Mouse (Mus musculus): Measurements from ENCODE around the gene Pde1c. TPM values are rescaled to one million over a fixed set of nuclear protein-coding genes. Genes with fewer than 3 reads are reported as not detected.

Gene Pde1c
- total RNA-seq, 1 experiment from 2014 or later: 0.18 TPM

DNA sequence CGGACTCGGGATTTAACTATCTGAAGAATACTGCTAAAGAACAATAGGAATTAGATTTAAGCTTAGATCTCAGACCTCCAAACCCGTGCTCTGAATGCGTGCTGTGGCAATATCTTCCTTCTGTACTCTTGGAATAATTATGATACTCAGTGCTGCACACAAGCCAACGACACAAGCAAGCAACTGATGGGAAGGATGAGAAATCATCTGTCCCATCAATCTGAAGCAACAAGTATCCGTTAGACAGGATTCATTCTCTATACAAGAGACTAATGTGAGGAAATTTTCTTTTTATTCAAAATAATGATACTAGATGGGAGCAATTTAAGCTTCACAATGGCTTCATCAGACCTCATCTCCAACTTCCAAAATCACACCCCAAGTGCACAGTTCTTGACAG lies 237.5 kb downstream of the Pde1c start:
- no peak for DNase-seq

GRCm38 (mm10) chr6:56328103-56328502 lies 240.8 kb downstream of the Pde1c start:
- no peak for DNase-seq

DNA sequence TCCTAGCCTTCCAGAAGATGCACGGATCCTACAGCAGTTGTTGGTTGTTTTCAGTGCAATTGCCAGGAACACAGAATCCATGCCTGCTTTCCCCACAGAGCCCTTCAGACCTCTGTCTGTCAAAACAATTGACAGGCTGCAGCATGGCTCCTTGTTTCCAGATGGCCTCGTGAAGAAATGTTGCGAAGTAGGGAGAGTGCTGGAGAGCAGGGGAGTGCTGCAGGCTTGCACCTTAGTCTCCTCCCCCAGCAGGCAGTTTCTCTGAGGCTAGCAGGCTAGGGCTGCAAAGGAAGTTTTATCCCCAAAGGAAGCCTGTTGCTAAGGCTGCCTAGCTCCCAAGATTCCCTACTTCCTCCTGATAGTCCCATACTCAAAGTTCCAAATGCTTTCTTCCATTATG lies 246.1 kb downstream of the Pde1c start:
- no peak for DNase-seq

DNA sequence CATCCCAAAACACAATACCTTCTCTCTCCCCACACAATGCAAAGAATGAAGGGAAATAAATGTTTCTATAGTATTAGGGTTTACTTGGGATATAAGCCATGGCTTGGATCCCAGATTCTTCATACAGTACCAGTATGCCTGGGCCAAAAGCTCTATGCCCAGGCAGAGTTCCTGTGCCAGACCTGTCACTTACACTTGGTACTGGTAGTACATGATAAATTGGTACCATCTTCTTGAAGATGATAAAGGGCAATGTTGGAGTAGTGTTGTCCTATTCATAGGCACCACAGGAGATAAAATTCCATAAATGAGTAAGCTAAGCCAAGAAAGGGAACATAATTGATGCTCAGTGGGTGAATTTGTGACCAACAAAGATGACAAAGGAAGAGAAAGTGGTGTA lies 258.6 kb downstream of the Pde1c start:
- no peak for DNase-seq

DNA sequence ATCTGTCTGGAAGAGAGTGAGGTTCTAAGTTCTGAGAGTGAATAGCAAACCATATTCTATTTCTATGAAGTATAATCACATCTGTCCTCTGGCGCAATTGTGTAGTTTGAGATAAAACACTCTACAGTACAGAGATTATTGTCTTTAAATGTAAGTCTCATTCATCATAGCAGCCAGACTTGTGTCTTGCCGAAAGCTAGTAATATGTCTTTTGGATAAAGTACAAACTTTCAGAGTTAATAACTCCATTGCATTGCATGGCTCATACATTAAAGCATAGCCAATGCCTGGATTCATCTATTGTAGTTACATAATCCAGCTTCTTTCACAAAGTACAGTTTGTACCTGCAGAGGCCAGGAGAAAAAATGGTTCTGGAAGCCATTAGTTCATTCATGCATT lies 262.8 kb downstream of the Pde1c start:
- DNase-seq: no peak

DNA sequence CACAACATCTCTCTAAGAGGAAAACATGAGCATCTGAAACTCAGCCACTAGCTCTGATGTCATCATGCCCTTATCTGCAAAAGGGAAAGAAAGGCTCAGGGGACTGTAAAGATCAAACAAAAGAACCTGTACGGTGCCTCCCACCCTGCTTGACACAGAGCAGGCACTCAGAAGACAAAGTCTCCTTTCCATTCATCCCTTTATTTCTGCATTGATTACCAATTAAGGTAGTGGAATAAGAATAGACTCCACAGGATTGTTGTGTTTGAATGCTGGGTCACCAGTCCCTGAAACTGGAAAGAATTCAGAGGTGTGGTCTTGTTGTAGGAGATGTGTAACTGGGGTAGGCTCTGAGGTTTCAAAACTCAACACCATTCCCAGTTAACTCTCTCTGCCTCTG lies 276.7 kb downstream of the Pde1c start:
- DNase-seq: no peak

DNA sequence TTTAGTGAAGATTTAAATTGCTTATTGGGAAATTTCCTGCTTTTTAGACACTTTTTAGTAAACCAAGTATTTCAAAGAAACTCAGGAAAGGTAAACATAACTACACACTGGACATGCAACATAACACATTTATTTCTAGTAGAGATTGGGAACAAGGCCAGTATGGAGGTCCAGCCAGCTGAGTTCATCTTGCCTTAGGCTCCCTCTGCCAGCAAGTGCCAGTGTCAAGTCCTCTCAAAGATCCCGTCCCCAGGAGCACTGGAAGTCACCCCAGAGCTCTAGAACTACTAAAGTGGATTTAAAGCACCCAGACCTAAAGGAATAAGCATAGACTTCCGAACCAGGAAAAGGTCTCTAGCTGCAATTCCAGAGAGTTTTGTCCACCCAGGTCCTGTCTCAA lies 279.6 kb downstream of the Pde1c start:
- no peak for DNase-seq

- DNase-seq: no peak
These were observed 284.1 kb downstream of the Pde1c start for GRCm38 (mm10) chr6:56284821-56285220.

- DNase-seq: no peak
These were observed 293.4 kb downstream of the Pde1c start for GRCm38 (mm10) chr6:56275461-56275860.

GRCm38 (mm10) chr6:56271741-56272140 lies 297.2 kb downstream of the Pde1c start:
- no peak for DNase-seq

DNA sequence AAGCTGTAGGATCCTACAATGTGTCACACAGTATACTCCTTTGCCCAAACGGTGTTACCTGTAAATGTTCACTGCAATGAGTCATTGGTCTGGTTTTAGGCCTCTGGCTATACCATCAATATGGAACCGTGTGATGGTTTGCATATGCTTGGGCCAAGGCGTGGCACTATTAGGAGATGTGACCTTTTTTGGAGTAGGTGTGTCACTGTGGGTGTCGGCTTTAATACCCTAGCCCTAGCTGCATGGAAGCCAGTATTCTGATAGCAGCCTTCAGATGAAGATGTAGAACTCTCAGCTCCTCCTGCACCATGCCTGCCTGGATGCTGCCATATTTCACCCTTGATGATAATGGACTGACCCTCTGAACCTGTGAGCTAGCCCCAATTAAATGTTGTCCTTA lies 304.4 kb downstream of the Pde1c start:
- no peak for DNase-seq

DNA sequence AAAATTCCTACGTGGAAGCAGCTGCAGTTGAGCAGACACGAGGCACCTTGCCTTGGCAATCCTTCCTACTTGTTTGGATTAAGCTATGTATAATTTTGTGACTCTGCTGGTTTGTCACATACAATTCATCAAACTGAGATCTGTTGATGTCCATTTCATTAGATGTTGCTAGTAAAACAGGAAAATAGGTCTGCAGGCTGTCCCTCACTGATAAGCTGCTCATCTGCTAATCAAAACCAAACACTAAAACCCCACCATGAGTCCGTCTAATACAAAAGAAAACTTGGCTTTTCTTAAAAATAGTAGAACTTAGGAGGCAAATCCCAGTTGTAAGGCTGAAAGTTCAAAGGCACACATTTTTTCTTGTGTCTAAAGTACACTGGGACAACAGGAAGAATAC lies 308.8 kb downstream of the Pde1c start:
- DNase-seq: no peak

DNA sequence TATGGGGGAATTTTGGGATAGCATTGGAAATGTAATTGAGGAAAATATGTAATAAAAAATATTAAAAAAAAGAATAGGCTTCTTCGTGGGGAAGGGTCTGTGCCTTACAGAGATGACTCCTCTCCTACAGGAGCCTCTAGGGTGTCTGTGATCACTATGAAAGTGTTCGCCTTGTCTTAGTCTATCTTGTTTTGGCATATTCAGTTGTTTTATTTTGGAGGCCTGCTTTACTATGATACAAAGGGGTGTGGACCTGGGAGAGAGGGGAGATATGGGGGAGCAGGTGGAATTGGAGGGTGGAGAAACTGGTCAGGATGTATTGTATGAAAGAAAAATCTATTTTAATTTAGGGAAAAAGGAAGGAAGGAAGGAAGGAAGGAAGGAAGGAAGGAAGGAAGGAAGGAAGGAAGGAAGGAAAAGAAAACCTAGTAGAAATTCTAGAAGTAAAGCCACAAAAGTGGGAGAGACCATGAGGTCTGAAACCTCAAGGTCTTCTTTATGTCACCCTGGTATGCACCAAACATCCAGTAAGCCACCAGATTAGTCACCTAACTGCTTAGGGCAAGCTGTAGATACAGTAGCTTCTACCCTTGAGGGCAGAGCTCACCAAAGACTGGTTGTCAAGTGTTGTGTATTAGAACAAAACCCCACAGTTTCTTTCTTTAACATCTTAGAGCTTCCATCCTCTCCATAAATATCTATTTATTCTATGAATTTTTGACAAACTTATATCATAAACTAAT lies 311.2 kb downstream of the Pde1c start:
- no peak for DNase-seq

GRCm38 (mm10) chr6:56250091-56250490 lies 318.8 kb downstream of the Pde1c start:
- DNase-seq: no peak

- no peak for DNase-seq
These were observed 377.3 kb downstream of the Pde1c start for GRCm38 (mm10) chr6:56191426-56192140.

GRCm38 (mm10) chr6:56176485-56176884 lies 392.4 kb downstream of the Pde1c start:
- DNase-seq: no peak

GRCm38 (mm10) chr6:56172172-56172571 lies 396.7 kb downstream of the Pde1c start:
- no peak for DNase-seq

GRCm38 (mm10) chr6:56168736-56169135 lies 400.2 kb downstream of the Pde1c start:
- DNase-seq: no peak

DNA sequence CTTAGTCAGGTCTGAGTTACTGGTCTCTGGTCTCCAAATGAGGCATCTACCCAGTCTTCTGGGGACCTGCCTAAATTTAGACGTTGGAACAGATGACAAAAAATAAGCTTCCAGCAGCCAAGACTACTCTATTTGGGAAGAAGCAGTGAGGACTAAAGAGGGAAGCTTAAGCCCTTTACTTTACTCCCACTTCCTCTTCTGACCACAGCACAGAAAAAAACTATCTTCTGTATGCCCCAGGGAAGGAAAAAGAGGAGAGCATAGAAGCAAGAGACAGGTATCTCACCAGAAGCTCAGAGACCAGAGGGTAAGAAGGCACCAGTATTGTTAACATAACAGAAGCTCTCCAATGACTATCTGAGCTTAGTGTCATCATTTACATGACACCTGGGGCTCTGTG lies 410.7 kb downstream of the Pde1c start:
- no peak for DNase-seq

DNA sequence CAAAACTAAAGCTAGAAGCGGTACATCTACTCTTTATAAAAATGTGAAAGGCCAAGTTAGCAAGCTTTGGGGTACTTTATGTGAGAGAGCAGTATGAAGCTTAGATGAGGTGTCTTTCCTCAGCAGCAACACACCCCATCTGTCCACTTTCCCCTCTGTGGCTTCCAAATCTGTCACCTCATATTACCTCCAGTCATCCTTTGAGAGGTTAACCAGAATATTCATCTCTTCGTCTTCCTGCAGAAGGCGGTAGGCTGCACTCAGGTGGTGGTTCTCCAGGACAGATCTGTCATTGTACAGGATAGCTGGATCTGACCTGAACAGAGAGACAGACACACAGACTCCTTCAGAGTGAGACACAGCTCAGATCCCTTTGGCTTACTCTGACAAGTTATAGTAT lies 412.1 kb downstream of the Pde1c start:
- DNase-seq: no peak

GRCm38 (mm10) chr6:56130493-56131159 lies 438.3 kb downstream of the Pde1c start:
- no peak for DNase-seq

DNA sequence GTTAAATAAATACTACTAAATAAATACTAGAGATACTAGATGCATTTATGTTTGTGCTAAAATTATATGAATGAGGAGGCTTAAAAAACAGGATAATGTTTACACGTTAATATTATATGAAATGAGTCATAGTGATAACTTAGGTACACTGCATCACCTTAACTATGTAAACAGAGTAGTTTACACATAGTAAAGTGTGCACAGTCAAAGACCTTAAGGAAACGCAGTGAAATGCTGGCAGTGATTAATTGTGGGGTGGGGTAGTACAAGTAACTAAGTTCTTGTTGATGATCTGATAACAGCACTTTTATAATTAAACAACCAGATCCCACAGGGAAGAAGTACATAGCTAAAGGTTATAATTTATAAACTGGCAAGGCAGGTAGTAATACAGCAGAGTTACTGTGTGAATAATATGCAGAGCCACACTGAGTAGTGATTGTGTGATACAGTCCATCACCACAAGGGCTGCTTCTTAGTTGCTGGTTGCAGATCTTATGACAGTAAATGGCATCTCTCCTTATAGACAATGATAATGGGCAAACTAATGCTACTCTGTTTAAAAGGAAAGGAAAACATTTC lies 469.3 kb downstream of the Pde1c start:
- no peak for DNase-seq

DNA sequence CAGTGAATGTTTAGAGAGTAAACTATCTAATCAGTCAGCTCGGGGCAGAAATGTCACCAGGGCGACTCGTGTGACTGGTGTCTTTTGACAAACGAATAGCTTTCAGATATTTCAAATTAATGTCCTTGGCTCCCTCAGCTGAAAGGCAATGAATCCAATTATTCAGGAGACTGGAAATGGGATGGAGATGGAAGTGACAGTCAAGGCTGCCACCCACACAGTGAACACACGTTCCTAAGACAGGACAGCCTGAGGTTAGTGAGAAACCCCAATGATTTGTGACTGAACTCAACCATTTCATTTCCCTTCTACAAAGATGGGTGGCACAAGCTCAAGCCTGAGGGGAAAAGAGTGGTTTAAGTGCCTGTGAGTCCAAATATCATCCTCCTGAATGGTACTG lies 470.5 kb downstream of the Pde1c start:
- DNase-seq: no peak
